Mouse (Mus musculus) liver, adult 10 weeks (tissue): Measurements from ENCODE around the gene Flrt1. TPM values are rescaled to one million over a fixed set of nuclear protein-coding genes. Genes with fewer than 3 reads are reported as not detected.

ENCODE experiments used
- polyA plus RNA-seq: library from polyadenylated mRNA; stranded (reverse); fragments of 350-450 nt; fragmentation: Illumina TruSeq; extraction: RNeasy Lipid Tissue Mini Kit (QIAGEN cat#74804); gene quantifications from one replicate; pipeline ENCODE4 v1.2.3, GENCODE M21; 2014; ENCODE audit warnings: low read depth, low replicate concordance

The Flrt1 gene
- polyA plus RNA-seq, result not detected

GRCm38 (mm10) chr19:7105544-7105943 lies at the start of gene Flrt1:
Flrt1 (minus strand) TSS chr19:7105729.

GRCm38 (mm10) chr19:7056248-7057087 lies 49.1 kb downstream of the Flrt1 start, which contains the start of gene Macrod1:
Macrod1 (plus strand) TSS chr19:7056810.

Other genes with a start within 250 kb of the Flrt1 start
- not detected for gene Ccdc88b, start 247.5 kb downstream of the Flrt1 start, polyA plus RNA-seq
- 20.7 TPM for gene Trmt112, start 196.0 kb downstream of the Flrt1 start, polyA plus RNA-seq
- gene Prdx5, start 195.6 kb downstream of the Flrt1 start, polyA plus RNA-seq, result 53.2 TPM
- 2.0 TPM for gene Esrra, start 183.9 kb downstream of the Flrt1 start, polyA plus RNA-seq
- gene Catsperz, start 180.3 kb downstream of the Flrt1 start, polyA plus RNA-seq, result not detected
- not detected for gene Kcnk4, start 171.2 kb downstream of the Flrt1 start, polyA plus RNA-seq
- gene Bad, start 163.9 kb downstream of the Flrt1 start, polyA plus RNA-seq, result 0.90 TPM
- 0.98 TPM for gene Gpr137, start 163.2 kb downstream of the Flrt1 start, polyA plus RNA-seq
- 2.9 TPM for gene Ppp1r14b, start 130.8 kb downstream of the Flrt1 start, polyA plus RNA-seq
- 1.5 TPM for gene Plcb3, start 129.3 kb downstream of the Flrt1 start, polyA plus RNA-seq
- 20.9 TPM for gene Fkbp2, start 125.2 kb downstream of the Flrt1 start, polyA plus RNA-seq
- 3.3 TPM for gene Vegfb, start 118.1 kb downstream of the Flrt1 start, polyA plus RNA-seq
- gene Dnajc4, start 113.2 kb downstream of the Flrt1 start, polyA plus RNA-seq, result 2.7 TPM
- not detected for gene Nudt22, start 109.6 kb downstream of the Flrt1 start, polyA plus RNA-seq
- gene Trpt1, start 109.6 kb downstream of the Flrt1 start, polyA plus RNA-seq, result 0.58 TPM
- gene Fermt3, start 86.3 kb downstream of the Flrt1 start, polyA plus RNA-seq, result 0.16 TPM
- gene Stip1, start 65.8 kb downstream of the Flrt1 start, polyA plus RNA-seq, result 34.1 TPM
- 9.3 TPM for gene Macrod1, start 48.9 kb downstream of the Flrt1 start, polyA plus RNA-seq
- 15.7 TPM for gene Otub1, start 100.6 kb upstream of the Flrt1 start, polyA plus RNA-seq
- 131 TPM for gene Cox8a, start 111.9 kb upstream of the Flrt1 start, polyA plus RNA-seq
- gene Naa40, start 135.5 kb upstream of the Flrt1 start, polyA plus RNA-seq, result 4.1 TPM
- not detected for gene Rcor2, start 161.6 kb upstream of the Flrt1 start, polyA plus RNA-seq
- gene Mark2, start 236.1 kb upstream of the Flrt1 start, polyA plus RNA-seq, result 6.3 TPM